Mouse (Mus musculus) stomach, embryonic 15.5 days (tissue): ENCODE data around the gene Fcho1. TPM values are rescaled to one million over a fixed set of nuclear protein-coding genes. Genes with fewer than 3 reads are reported as not detected.
"Not testable (repeated sequence)": the region's sequence is repeated elsewhere in the genome, so short reads cannot be mapped to it uniquely, and the experiment has no call there.

Experiments
- ATAC-seq: fragments of 200-750 bp; cut with Nextera tagmentation; 2 replicates; pipeline ENCODE4 v1.8.0; 2017; ENCODE audit warnings: low read depth, moderate number of reproducible peaks, moderate TSS enrichment; ENCODE audit not compliant: insufficient read depth, low FRiP score
- H3K27ac ChIP-seq: fragments of 300-500 bp; sonication (generic); 2 replicates; pipeline ENCODE4 v1.5.1; 2015; ENCODE audit warnings: mild to moderate bottlenecking, inconsistent platforms
- H3K27me3 ChIP-seq: fragments of 300-500 bp; sonication (generic); replicated peaks from 2 replicates; pipeline ENCODE4 v1.6.1; 2015; ENCODE audit warnings: inconsistent platforms
- H3K36me3 ChIP-seq: fragments of 300-500 bp; sonication (generic); 2 replicates; pipeline ENCODE4 v1.6.1; 2015; ENCODE audit warnings: inconsistent platforms
- H3K4me1 ChIP-seq: fragments of 300-500 bp; sonication (generic); 2 replicates; pipeline ENCODE4 v1.6.1; 2015; ENCODE audit warnings: inconsistent platforms
- H3K4me2 ChIP-seq: fragments of 300-500 bp; sonication (generic); 2 replicates; pipeline ENCODE4 v1.6.1; 2015; ENCODE audit warnings: mild to moderate bottlenecking, inconsistent platforms
- H3K4me3 ChIP-seq: fragments of 300-500 bp; sonication (generic); replicated peaks from 2 replicates; pipeline ENCODE4 v1.5.1; 2015; ENCODE audit warnings: inconsistent platforms
- H3K9ac ChIP-seq: fragments of 300-500 bp; sonication (generic); 2 replicates; pipeline ENCODE4 v1.6.1; 2015; ENCODE audit warnings: inconsistent platforms
- H3K9me3 ChIP-seq: fragments of 300-500 bp; sonication (generic); 2 replicates; pipeline ENCODE4 v1.6.1; 2016; ENCODE audit warnings: inconsistent platforms
- WGBS: fragments of 180-500 bp; shearing (Covaris S2); methylation state at CpG from one replicate; pipeline ENCODE4 v1.1.7; 2015; 5-methylcytosine and 5-hydroxymethylcytosine counted together
- polyA plus RNA-seq: library from polyadenylated mRNA; unstranded; fragments of >200 nt; fragmentation: Nextera tagmentation; extraction: Ambion mirVana; gene quantifications from 2 replicates; pipeline ENCODE4 v1.2.1, GENCODE M21; 2015

The Fcho1 gene
- 7.6 and 8.3 TPM in 2 replicates for polyA plus RNA-seq

DNA sequence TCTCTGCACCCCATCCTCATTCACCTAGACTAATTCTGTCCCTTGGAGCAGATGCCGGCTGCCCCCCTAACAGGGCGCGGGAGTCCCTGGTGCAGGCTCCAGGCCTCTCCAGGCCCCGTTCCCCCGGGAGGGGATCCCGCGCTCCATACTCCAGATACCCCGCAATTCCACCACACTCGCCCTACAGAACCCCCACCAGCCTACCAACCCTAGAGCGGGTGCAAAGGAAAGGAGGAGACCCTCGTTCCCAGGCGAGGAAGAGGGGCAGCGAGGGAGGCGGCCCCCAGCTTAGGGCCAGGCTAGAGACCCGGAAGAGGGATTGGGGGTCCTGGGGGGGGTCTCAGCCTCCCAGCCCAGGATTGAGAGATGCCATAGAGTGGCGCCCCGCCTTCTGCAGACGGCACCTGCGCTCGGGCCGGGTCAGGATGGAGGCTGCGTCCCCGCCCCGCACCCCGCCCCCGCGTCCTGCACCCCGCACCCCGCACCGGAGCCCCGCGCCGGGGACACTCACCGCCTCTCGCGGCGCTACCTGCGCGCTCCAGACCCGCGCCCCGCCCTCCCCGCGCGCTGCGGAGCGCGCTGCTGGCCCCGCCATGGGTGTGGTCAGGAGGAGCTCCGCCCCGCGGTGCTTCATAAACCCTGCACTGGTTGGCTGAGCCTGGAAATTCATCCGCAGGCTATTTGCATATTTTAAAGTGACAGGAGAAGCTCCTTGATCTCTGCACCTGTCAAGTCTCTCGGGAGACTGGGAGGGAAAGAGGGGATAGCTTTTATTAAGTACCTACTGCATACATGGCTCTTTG lies at the start of gene Fcho1:
Gene Fcho1 (minus strand): TSS at position 595 of the 803 bp plus-strand sequence.
- peak within 1 kb of the TSS; percentile 90 for H3K4me2 ChIP-seq
- peaks cover 10% of the 10 kb centered on the region for H3K4me1 ChIP-seq
- H3K27ac ChIP-seq, result no peak within 1 kb of the TSS
- no peaks in the 10 kb centered on the region for H3K27me3 ChIP-seq
- peak within 1 kb of the TSS; percentile 61 for H3K4me3 ChIP-seq
- H3K9ac ChIP-seq, result peak within 1 kb of the TSS; percentile 17
- under 1% methylated on average over 45 of the region's 54 CpGs for WGBS
- ATAC-seq, result peak; percentile 83
- no peaks in the 10 kb centered on the region for H3K36me3 ChIP-seq
- no peaks in the 10 kb centered on the region for H3K9me3 ChIP-seq

DNA sequence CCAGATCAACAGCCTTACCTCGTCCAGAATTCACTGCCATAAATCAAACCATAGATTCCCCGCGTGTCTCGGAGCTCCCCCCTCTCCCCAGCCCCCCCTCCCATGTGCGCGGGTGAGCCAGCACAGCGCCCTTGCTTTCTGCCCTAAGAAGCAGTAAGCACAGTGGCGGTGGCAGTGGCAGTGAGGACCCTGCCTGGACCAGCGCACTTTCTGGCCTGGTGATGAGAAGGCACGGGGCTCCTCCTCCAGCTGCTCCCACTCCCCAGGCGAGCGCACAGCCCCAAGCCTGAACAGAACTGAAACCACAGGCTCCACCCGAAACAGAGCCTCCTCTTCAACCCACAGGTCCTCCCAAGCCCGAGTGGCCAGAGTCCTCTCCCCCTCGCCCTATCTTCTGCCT lies 45.8 kb upstream of the Fcho1 start:
- Histone ChIP-seq H3K27me3 (no peaks in the 10 kb centered on the region), H3K36me3 (no peaks in the 10 kb centered on the region), H3K4me1 (no peaks in the 10 kb centered on the region), H3K4me2 (no peak overlapping the region), H3K27ac (no peak overlapping the region), H3K9me3 (no peaks in the 10 kb centered on the region), H3K9ac (no peak overlapping the region), H3K4me3 (no peak overlapping the region)
- WGBS, result 90% methylated on average over 15 of the region's 15 CpGs
- ATAC-seq, result no peak

- 82% methylated on average over 3 of the region's 3 CpGs for whole genome bisulfite sequencing
- no peak for ATAC-seq
- Histone ChIP-seq H3K27ac (no peak overlapping the region), H3K27me3 (no peaks in the 10 kb centered on the region), H3K9ac (no peak overlapping the region), H3K36me3 (no peaks in the 10 kb centered on the region), H3K9me3 (no peaks in the 10 kb centered on the region), H3K4me2 (no peak overlapping the region), H3K4me3 (no peak overlapping the region), H3K4me1 (no peaks in the 10 kb centered on the region)
Measured at GRCm38 (mm10) chr8:71758816-71759215, 33.3 kb upstream of the Fcho1 start.

DNA sequence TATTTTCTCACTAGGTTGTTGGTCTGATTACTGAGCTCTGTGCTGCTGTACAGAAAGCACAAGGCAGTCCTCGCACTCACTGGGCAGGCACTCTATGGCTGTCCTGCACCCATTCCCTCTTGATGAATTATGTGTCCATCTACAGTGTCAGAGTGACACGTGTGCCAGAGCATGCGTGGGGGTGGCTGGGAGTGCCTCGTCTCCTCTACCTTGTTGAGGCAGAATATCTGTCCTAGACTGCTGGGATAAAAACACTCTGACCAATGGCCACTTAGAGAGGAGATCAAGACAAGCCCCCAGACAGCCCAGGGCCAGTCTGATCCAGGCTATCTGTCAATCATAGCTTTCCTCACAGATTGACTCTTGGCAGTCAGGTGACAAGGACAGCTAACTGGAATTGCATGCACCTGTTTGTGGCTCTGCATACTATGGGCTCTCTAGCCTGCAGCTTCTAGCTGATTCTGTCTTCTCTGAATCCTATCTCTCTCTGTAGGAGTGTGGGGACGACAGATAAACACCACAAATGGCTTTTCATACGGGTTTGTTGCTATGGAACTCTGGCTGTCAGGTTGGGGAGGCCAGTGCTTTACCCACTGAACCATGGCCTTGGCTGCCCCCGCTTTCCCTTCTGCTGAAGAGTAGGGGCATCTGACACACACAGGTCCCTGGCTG lies 27.5 kb upstream of the Fcho1 start:
- not testable (repeated sequence) for H3K4me3 ChIP-seq, ATAC-seq, H3K9me3 ChIP-seq, H3K4me2 ChIP-seq, H3K27me3 ChIP-seq, H3K4me1 ChIP-seq, H3K27ac ChIP-seq, H3K9ac ChIP-seq, H3K36me3 ChIP-seq
- 50% methylated on average over 7 of the region's 7 CpGs for WGBS

DNA sequence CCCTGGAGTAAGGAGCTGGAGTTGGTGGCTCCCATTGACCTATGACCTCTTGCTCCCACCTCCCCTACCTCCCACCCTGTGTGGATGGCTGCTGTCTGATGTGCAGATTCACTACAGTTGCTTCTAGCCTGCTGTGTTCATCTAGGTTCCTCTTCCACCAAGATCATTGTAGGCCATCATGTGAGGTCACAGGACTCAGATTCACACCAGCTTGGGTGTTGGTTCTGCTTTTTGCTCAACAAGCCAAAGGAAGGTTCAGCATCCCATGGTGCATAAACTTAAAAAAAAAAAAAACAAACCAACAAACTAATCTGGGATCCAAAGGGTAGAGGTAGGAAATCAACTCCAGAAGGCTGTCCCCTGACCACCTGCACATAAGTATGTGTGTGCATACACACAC lies 26.7 kb upstream of the Fcho1 start:
- H3K4me2 ChIP-seq, H3K27me3 ChIP-seq, H3K9ac ChIP-seq, H3K4me1 ChIP-seq, H3K4me3 ChIP-seq, ATAC-seq, H3K36me3 ChIP-seq, H3K9me3 ChIP-seq, H3K27ac ChIP-seq: not testable (repeated sequence)

DNA sequence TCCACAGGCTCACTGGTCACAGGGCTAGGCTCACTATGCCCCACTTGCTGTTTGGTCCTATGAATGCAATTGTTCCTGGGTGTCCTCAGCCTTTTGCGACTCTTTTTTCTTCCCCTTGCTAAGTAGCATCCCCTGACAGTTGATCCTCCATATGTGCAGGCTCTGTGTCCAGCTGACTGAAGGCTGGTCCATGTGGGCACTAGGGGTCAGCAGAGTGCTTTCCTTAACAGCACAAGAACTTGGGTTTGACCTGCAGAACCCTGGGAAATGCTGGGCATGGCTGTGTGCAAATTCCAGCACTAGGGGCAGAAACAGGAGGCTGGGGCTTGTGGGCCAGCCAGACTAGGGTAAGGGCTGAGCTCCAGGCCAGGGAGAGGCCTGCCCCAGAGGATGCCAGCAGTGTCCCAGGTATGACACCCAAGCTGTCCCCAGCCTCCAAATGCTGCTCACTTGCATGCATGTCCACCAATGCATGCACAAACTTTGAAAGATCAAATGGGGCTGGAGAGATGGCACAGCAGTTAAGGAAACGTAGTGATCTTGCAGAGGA lies 25.9 kb upstream of the Fcho1 start:
- WGBS, result 50% methylated on average over 2 of the region's 2 CpGs
- not testable (repeated sequence) for H3K27ac ChIP-seq, H3K4me1 ChIP-seq, H3K9me3 ChIP-seq, H3K4me3 ChIP-seq, H3K9ac ChIP-seq, H3K4me2 ChIP-seq, H3K36me3 ChIP-seq, ATAC-seq, H3K27me3 ChIP-seq

DNA sequence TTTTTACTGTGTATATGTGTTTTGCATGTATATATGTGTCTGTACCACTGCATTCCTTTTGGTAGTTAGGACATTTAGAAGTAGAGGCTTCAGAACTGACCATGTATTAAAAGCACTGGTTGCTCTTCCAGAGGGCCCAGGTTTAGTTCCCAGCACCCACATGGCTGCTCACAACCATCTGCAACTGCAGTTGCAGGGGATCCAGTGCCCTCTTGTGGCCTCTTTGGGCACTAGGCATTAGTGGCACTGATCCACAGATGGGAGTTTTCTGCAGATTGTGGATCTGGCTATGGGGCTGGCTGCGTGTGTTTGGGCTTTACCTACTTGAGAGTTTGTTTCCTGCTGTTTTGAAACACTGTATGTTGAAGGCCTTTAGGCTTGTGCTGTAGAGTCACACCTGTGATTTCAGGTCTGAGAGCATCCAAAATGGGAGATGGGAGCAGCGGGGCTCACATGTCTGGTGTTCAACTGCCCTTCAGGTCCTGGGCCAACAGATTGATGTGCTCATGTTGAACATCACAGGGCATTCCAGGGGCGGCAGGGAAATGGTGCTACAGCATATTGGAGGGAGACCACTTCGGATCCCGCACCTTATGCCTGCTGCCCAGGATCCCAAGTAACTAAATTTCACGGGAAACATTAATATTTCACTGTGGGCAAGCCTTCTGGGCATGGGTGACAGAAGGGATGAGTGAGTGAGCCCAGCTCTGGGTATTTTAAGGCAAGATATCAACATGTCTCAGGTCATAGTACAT lies 24.0 kb upstream of the Fcho1 start:
- H3K4me1 ChIP-seq, H3K9ac ChIP-seq, H3K36me3 ChIP-seq, H3K9me3 ChIP-seq, ATAC-seq, H3K4me2 ChIP-seq, H3K4me3 ChIP-seq, H3K27me3 ChIP-seq, H3K27ac ChIP-seq: not testable (repeated sequence)
- WGBS, result 80% methylated on average over 6 of the region's 6 CpGs

DNA sequence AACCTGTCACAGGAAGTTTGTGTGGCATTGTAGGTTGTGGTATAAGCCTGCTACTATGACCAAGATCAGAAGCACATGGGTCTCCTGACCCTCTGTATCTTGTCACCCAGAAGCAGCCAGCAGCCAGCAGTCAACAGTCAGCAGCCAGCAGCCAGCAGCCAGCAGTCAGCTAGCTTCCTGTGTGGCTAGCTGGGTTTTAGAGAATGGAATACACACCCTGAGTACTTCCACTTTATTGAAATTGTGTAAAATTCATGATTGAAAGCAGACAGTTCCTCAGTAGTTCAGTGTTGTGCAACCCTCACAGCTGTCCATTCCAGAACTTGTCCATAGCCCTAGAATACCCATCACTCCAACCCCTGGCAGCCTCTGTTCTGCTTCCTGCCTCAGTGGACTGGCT lies 21.6 kb upstream of the Fcho1 start:
- H3K27me3 ChIP-seq, H3K4me2 ChIP-seq, H3K9ac ChIP-seq, H3K27ac ChIP-seq, ATAC-seq, H3K4me1 ChIP-seq, H3K9me3 ChIP-seq, H3K4me3 ChIP-seq, H3K36me3 ChIP-seq: not testable (repeated sequence)

DNA sequence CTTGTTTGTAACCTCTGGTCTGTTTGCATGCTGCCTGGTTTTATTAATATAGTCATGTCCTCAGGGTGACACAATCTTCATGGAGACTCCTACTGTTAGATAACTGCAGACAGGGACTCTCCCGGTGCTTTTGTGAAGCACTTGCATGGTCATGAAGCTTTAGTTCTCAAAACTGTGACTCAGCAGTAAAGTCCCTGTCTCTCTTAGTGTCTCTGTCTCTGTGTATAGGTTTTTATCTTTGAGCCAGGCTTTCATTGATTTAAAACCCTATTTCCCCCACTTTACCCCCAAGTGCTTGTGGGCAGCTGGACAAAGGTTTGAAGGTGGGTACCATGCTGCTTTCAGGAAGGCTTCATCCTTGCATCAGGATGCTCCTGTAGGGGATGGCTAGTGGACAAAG lies 19.8 kb upstream of the Fcho1 start:
- no peaks in the 10 kb centered on the region for H3K27me3 ChIP-seq
- no peak overlapping the region for H3K4me3 ChIP-seq
- 68% methylated on average over 1 of the region's 1 CpGs for WGBS
- peaks cover 8% of the 10 kb centered on the region; the same call in 1 of the 2 replicates for H3K4me1 ChIP-seq
- H3K27ac ChIP-seq, result no peak overlapping the region
- ATAC-seq, result no peak
- H3K9ac ChIP-seq, result no peak overlapping the region
- H3K36me3 ChIP-seq, result no peaks in the 10 kb centered on the region
- no peaks in the 10 kb centered on the region for H3K9me3 ChIP-seq
- no peak overlapping the region for H3K4me2 ChIP-seq

GRCm38 (mm10) chr8:71742783-71743182 lies 17.3 kb upstream of the Fcho1 start:
- no peaks in the 10 kb centered on the region for H3K27me3 ChIP-seq
- ATAC-seq, result no peak
- H3K9ac ChIP-seq, result no peak overlapping the region
- H3K36me3 ChIP-seq, result no peaks in the 10 kb centered on the region
- H3K27ac ChIP-seq, result no peak overlapping the region
- WGBS, result 64% methylated on average over 2 of the region's 2 CpGs
- no peak overlapping the region for H3K4me3 ChIP-seq
- no peaks in the 10 kb centered on the region for H3K9me3 ChIP-seq
- H3K4me2 ChIP-seq, result no peak overlapping the region
- H3K4me1 ChIP-seq, result peaks cover 8% of the 10 kb centered on the region; the same call in 1 of the 2 replicates

GRCm38 (mm10) chr8:71741687-71742114 lies 16.2 kb upstream of the Fcho1 start:
- Histone ChIP-seq H3K27ac (no peak overlapping the region), H3K36me3 (no peaks in the 10 kb centered on the region), H3K4me1 (peaks cover 8% of the 10 kb centered on the region; the same call in 1 of the 2 replicates), H3K9ac (no peak overlapping the region), H3K27me3 (no peaks in the 10 kb centered on the region), H3K4me3 (peak overlapping the region; percentile 13; the same call in 1 of the 2 replicates), H3K9me3 (no peaks in the 10 kb centered on the region), H3K4me2 (peak overlapping the region; percentile 55)
- 7% methylated on average over 19 of the region's 19 CpGs for WGBS
- ATAC-seq, result peak; percentile 59; the same call in 1 of the 2 replicates
